Mouse (Mus musculus) heart, postnatal 0 days (tissue): ENCODE results near the gene Emilin3. TPM values are rescaled to one million over a fixed set of nuclear protein-coding genes. Genes with fewer than 3 reads are reported as not detected.

Experiments used
- ATAC-seq: fragments of 200-750 bp; cut with Nextera tagmentation; 2 replicates; pipeline ENCODE4 v1.8.0; 2017; ENCODE audit warnings: low read depth, moderate number of reproducible peaks, moderate library complexity; ENCODE audit not compliant: insufficient read depth
- DNase-seq: peaks from one replicate; pipeline ENCODE4 v3.0.0-alpha.2; 2016; ENCODE audit warnings: low spot score
- H3K27ac ChIP-seq: fragments of 300-500 bp; sonication (generic); 2 replicates; pipeline ENCODE4 v1.5.1; 2014; ENCODE audit warnings: low read depth, mild to moderate bottlenecking
- H3K27me3 ChIP-seq: fragments of 300-500 bp; sonication (generic); 2 replicates; pipeline ENCODE4 v1.6.1; 2014; ENCODE audit warnings: low read length, mixed read lengths; ENCODE audit not compliant: control insufficient read depth, insufficient read depth
- H3K36me3 ChIP-seq: fragments of 300-500 bp; sonication (generic); replicated peaks from 2 replicates; pipeline ENCODE4 v1.6.1; 2014; ENCODE audit warnings: low read length, mixed read lengths; ENCODE audit not compliant: control insufficient read depth, insufficient read depth
- H3K4me1 ChIP-seq: fragments of 300-500 bp; sonication (generic); 2 replicates; pipeline ENCODE4 v1.6.1; 2014; ENCODE audit warnings: antibody characterized with exemption; ENCODE audit not compliant: control insufficient read depth, insufficient read depth
- H3K4me2 ChIP-seq: fragments of 300-500 bp; sonication (generic); 2 replicates; pipeline ENCODE4 v1.6.1; 2014; ENCODE audit warnings: low read depth, mild to moderate bottlenecking, low read length, moderate library complexity
- H3K4me3 ChIP-seq: fragments of 300-500 bp; sonication (generic); 2 replicates; pipeline ENCODE4 v1.5.1; 2014; ENCODE audit warnings: low read depth, low read length
- H3K9ac ChIP-seq: fragments of 300-500 bp; sonication (generic); replicated peaks from 2 replicates; pipeline ENCODE4 v1.6.1; 2014; ENCODE audit warnings: low read depth, low read length, mixed read lengths
- H3K9me3 ChIP-seq: fragments of 300-500 bp; sonication (generic); replicated peaks from 2 replicates; pipeline ENCODE4 v1.6.1; 2016; ENCODE audit warnings: low read length; ENCODE audit not compliant: control insufficient read depth
- CTCF ChIP-seq: IDR thresholded peaks from 2 replicates; pipeline ENCODE4 v1.5.1; 2016; ENCODE audit warnings: antibody characterized with exemption, control low read depth, low read depth
- EP300 ChIP-seq: IDR thresholded peaks from 2 replicates; pipeline ENCODE4 v1.6.1; 2016; ENCODE audit warnings: antibody characterized with exemption, low read depth
- WGBS: fragments of 180-500 bp; shearing (Covaris S2); extraction: QIAGEN DNeasy Blood & Tissue Kit; methylation state at CpG from one replicate; pipeline ENCODE4 v1.1.7; 2014; 5-methylcytosine and 5-hydroxymethylcytosine counted together
- polyA plus RNA-seq: library from polyadenylated mRNA; unstranded; fragments of >200 nt; fragmentation: Nextera tagmentation; extraction: Ambion mirVana; gene quantifications from 2 replicates; pipeline ENCODE4 v1.2.1, GENCODE M21; 2015
- total RNA-seq: library from RNA; depleted of rRNA; stranded (reverse); fragments of >200 nt; gene quantifications from 2 replicates; pipeline ENCODE4 v1.2.3, GENCODE M21; 2014; ENCODE audit warnings: low replicate concordance

The Emilin3 gene
- total and polyA plus RNA-seq, 2 experiments from 2014 or later = 0.10 to 0.84 TPM

DNA sequence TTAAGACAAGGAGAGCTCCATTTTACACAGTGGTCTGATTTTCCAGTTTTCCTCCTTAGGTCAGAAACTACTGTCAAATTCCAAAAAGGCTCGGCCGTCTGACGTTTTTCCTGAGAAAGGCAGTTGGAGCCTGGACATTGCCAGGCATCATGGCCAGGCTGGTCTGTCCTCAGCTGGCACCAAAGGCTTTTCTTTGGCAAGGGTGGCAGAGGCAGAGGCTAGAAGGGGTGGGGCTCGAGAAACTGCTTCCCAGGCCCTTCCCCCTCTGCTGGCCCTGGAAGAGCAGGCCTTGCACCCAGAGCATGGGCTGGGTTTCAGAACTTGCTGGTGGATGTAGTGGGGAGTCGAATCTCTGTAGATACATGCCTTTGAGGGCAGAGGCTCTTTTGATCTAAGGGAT lies 29.7 kb downstream of the Emilin3 start:
- ATAC-seq (no peak), DNase-seq (no peak)
- Histone ChIP-seq H3K4me3 (no peak overlapping the region), H3K4me2 (no peak overlapping the region), H3K9me3 (no peaks in the 10 kb centered on the region), H3K36me3 (no peaks in the 10 kb centered on the region), H3K4me1 (peaks cover 3% of the 10 kb centered on the region; the same call in 1 of the 2 replicates), H3K9ac (no peak overlapping the region), H3K27ac (no peak overlapping the region), H3K27me3 (no peaks in the 10 kb centered on the region)
- 89% methylated on average over 5 of the region's 5 CpGs for WGBS
- no peak for TF ChIP-seq EP300

DNA sequence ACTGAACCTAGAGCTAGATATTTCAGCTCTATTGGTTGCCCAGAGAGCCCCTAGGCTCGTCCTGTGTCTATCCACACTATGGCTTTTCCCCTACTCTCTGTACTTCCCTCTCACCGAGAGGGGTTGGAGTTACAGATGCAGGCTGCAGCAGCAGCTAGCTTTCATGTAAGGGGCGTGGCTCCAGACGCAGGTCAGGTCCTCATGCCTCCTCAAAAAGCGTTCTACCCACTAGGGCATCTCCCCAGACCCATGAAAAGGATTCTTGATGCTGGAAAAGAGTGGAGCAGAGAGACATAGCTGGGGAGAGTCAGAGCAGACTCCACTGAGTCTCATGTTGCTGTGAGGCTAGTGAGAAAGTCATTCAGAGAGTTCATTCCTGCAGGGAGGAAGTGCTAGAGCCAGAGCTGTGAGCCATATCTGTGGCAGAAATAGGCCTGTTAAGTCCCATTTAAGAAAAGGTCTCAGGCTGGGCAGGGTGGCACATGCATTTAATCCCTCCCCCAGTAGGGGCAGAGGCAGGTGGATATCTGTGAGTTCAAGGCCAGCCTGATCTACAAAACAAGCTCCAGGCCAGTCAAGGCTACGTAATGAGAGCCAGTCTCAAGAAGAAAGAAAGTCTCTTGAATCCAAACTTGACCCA lies 30.5 kb downstream of the Emilin3 start:
- no peak overlapping the region for H3K27ac ChIP-seq
- no peak overlapping the region for H3K4me2 ChIP-seq
- ATAC-seq (no peak), DNase-seq (no peak)
- H3K9ac ChIP-seq = no peak overlapping the region
- WGBS = 61% methylated on average over 6 of the region's 6 CpGs
- H3K36me3 ChIP-seq = no peaks in the 10 kb centered on the region
- TF ChIP-seq CTCF = no peak
- no peak for TF ChIP-seq EP300
- H3K27me3 ChIP-seq = no peaks in the 10 kb centered on the region
- no peak overlapping the region for H3K4me3 ChIP-seq
- no peaks in the 10 kb centered on the region for H3K9me3 ChIP-seq
- H3K4me1 ChIP-seq = peaks cover 3% of the 10 kb centered on the region; the same call in 1 of the 2 replicates

DNA sequence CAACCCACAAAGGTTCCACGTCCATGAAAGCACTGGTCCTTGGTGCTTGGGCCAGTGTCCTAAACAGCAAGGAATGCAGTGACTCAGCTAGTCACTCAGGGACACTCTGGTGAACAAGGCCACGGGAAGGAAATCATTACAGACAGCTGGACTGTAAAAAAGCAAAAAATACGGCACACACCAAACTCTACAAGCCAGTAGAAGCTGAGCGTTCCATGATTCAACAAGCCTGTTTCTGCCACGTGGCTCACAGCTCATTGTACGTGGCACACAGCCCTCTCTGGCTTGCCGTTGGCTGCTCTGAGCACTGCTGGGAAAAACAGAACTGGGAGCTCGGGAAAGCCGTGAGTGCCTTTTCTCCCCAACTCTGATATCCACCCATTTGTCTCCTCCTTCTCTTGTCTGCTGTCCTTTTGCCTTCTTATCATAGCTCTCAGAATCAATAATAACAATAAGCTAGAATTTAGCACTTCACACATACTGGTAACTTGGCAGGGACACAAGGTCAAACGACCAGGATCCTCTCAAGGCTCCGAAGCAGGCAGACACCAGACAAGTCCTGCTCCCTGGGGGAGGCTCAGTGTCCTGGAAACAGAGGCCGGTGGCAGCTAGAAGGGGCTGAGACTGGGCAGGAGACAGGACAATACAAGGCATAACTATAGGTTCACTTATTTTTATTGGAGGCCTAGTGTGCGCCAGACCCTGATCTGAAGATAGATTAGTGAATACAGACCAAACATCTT lies 31.5 kb downstream of the Emilin3 start, which contains the start of gene Lpin3:
Gene Lpin3, plus strand, starts transcription at position 218 of the 743 bp plus-strand sequence.
- peaks cover 3% of the 10 kb centered on the region; the same call in 1 of the 2 replicates for H3K4me1 ChIP-seq
- 24% methylated on average over 13 of the region's 13 CpGs for WGBS
- no peak within 1 kb of the TSS for H3K4me2 ChIP-seq
- H3K9me3 ChIP-seq = no peaks in the 10 kb centered on the region; the same call in 1 of the 2 replicates
- peak; percentile 51 for DNase-seq
- H3K36me3 ChIP-seq = no peaks in the 10 kb centered on the region
- no peaks in the 10 kb centered on the region for H3K27me3 ChIP-seq
- H3K27ac ChIP-seq = peak within 1 kb of the TSS; percentile 39
- TF ChIP-seq CTCF = no peak
- no peak for TF ChIP-seq EP300
- no peak within 1 kb of the TSS for H3K4me3 ChIP-seq
- no peak within 1 kb of the TSS for H3K9ac ChIP-seq
- peak; percentile 69 for ATAC-seq

DNA sequence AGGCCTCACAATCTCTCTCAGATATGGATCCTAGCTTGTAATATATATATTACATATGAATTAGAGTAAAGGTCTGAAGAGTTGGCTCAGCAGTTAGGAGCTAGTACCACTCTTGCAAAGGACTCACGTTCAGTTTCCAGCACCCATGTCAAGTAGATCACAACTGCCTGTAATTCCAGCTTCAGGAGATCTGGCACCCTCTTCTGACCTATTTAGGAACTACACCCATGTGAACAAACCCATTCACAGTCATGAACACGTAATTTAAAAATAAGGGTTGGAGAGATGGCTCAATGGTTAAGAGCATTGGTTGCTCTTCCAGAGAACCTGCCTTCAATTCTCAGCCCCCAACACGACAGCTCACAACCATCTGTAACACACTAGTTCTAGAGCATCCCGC lies 36.0 kb downstream of the Emilin3 start:
- Histone ChIP-seq H3K4me2 (no peak overlapping the region), H3K36me3 (no peaks in the 10 kb centered on the region), H3K9ac (no peak overlapping the region), H3K27me3 (no peaks in the 10 kb centered on the region), H3K27ac (no peak overlapping the region), H3K9me3 (no peaks in the 10 kb centered on the region; the same call in 1 of the 2 replicates), H3K4me3 (no peak overlapping the region), H3K4me1 (peaks cover 7% of the 10 kb centered on the region; the same call in 1 of the 2 replicates)
- ATAC-seq = no peak
- DNase-seq = no peak
- TF ChIP-seq EP300 (no peak), CTCF (peak; percentile 28)
- 85% methylated on average over 4 of the region's 4 CpGs for WGBS

DNA sequence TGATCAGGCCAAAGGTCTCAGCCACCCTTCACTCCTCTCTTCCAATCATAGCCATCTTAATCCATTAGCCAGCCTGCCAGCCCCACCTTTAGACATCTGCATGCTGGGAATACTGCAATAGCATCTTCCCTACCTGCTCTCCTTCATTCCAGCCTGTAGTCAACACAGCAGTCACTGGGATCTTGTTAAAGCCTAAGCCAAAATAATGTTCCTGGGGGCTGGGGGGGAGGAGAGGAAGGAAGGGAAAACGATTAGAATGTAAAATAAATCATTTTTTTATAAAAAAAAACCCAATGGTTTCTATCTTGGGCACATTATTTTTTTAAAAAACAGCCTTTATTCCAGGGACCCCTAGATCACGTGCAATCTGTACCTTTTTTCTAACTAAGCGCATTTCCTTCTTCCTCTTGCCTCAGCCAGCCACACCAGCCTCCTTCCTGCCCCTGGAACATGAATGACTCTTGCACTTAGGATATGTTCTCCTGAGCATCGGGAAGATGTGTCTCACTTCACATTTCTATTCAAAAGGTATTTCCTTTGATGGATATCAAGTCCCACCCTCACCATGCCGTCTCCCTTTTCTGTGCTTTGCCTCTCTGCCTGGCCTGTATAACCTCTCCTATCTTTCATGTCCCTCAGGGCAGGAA lies 37.8 kb downstream of the Emilin3 start:
- Histone ChIP-seq H3K9ac (no peak overlapping the region), H3K4me2 (no peak overlapping the region), H3K36me3 (no peaks in the 10 kb centered on the region), H3K9me3 (no peaks in the 10 kb centered on the region; the same call in 1 of the 2 replicates), H3K4me1 (peaks cover 6% of the 10 kb centered on the region; the same call in 1 of the 2 replicates), H3K27ac (peak overlapping the region; percentile 12; the same call in 1 of the 2 replicates), H3K4me3 (no peak overlapping the region), H3K27me3 (no peaks in the 10 kb centered on the region)
- ATAC-seq (no peak), DNase-seq (no peak)
- no peak for TF ChIP-seq CTCF
- no peak for TF ChIP-seq EP300
- 70% methylated on average over 5 of the region's 5 CpGs for WGBS
